Mouse (Mus musculus): ENCODE measurements around the gene Arid4a.

- TF ChIP-seq CTCF (conservative IDR thresholded peaks at IDR 0.05; ENCODE audit: low read length): no peak
- TF ChIP-seq POU5F1 (IDR thresholded peaks at IDR 0.05; ENCODE audit: borderline replicate concordance, low read length): no peak
- no peak for TF ChIP-seq NANOG (IDR thresholded peaks at IDR 0.05; ENCODE audit: borderline replicate concordance, low read length)
Measured at GRCm38 (mm10) chr12:71059741-71060140, 44.0 kb downstream of the Arid4a start.

All from E14TG2a.4 (cell line).